Mouse (Mus musculus) G1E-ER4 (cell line): ENCODE measurements around the gene Tyw3. TPM values are rescaled to one million over a fixed set of nuclear protein-coding genes. Genes with fewer than 3 reads are reported as not detected.

Experiments used
- GATA1 ChIP-seq: IDR thresholded peaks from one replicate; pipeline ENCODE4 v1.8.0; 2012; ENCODE audit warnings: low read length, inconsistent platforms
- polyA plus RNA-seq: library from polyadenylated mRNA; stranded (reverse); fragments of >175 nt; gene quantifications from 2 replicates; pipeline ENCODE4 v1.2.3, GENCODE M21; 2012

Gene Tyw3
- polyA plus RNA-seq, 1 experiment = 2.3 TPM

DNA sequence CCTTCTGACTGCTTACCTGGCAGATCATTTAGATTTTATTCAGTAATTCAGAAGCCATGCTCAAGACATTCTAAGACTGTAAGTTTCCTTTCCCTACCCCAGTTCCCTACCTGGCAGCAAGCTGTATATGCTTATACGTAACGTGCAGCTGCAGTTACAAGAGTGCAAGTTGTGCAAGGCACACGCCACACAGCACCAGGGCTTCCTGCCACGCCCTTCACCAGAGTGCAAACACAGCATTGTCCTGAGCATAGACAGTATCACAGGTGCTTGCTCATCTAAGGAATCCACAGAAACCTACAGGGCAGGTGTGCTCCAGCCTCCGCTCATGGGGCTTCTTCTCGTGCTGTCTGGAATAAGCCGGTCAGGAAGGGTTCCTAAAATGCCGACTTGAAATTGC lies 19.0 kb downstream of the Tyw3 start:
- TF ChIP-seq GATA1 = no peak

DNA sequence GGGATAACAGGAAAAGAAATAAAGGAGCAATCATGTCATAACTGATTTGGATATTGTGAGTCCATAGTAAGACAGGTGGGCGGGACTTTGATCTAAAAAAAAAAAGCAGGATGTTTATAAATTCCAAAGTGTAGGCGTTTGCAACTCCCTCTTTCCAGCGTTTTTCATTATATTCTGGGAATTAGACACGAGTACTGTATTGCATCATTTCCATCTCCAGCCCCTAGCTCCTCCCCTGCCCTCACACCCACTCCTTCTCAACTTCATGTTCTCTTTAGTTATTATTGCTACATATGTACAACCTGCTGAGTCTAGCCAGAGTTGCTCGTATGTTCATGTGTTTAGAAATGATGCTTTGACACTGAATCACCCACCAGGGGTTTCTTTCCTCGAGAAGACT lies 23.2 kb downstream of the Tyw3 start:
- no peak for TF ChIP-seq GATA1

DNA sequence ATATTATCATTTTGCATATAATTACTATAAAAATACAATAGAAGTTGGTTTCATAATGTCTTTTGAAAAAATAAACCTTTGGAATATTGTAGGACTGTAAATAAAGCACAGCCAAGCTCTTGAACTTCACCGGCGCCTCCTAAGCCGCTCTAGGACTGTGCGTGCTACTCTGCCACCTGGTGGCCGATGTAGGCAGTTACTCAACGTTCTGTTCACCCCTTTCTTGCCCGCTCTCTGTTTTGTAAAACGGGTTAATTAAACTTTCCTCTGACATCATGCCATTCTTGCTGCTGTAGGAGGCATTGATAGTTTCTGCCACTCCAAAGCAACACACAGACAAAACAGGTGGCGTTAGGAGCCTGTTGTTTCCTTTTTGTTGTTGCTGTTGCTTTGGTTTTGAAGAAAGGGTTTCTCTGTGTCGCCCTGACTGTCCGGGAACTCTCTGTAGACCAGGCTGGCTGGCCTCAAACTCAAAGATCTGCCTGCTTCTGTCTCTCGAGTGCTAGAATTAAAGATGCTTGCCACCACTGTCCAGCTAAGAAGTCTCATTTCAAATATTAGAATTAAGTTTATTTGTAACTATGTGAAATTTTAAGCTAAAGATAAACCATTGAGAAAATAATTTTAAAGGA lies 24.4 kb downstream of the Tyw3 start:
- TF ChIP-seq GATA1 = no peak

DNA sequence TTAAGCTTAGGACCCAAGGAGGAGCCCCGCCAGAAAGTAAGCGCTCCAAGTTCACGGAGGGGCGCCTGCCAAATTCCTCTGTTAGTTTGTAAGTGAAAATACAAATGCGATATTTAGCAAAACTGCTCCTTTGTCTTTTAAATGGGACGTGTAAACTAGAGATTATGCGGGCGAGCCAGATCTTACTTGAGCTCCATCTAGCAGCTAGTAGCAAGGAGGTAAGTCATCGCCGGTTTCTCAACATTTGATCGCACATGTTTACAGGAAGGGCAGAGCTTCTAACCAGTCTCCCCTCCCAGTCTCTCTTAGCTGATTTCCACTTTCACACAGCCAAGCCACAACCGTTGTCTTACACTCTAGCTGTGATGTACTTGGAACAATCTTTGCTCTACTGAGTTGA lies 26.1 kb downstream of the Tyw3 start:
- TF ChIP-seq GATA1 = no peak

DNA sequence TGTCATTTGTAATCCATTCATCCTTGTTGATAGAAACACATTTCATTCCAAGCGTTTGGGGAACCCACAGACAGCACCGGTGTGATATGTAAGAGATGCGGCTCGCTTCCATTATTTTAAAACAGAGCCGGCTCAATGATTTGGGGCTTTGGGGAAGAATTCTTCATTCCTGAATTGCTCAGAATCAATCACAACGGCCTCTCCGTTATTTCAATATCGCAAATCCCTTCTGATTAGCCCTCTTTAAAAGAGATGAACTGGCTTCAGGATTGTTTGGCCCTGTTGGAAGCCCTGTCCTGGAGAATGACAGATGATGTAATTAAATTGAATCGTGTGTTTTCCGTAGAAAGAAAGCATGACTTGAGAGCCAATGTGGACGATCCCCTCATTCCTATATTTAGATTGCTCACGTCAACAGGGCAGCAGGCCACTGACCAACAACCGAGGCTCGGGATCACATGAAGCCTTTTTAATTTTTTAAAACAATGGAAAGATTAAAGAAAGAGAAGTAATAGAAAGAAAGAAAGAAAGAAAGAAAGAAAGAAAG lies 26.8 kb downstream of the Tyw3 start:
- no peak for TF ChIP-seq GATA1

DNA sequence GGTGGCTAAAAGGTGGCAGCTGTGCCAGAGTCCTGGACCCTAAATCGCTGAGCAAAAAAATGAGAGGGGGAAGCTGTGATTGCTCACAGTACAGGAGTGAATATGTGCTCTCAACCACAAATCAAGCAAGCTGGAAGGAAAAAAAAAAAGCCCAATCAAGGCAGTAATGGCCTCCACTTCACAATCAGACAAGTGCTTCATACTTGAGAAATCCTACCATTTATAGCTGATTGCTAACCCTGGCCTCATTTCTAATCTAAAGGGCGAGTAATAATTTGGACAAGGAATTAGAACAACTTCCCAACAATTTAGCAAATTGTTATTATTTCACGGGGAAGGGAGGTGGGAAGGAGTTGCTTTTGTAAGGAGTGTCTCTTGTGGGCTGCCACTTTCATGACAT lies 31.5 kb downstream of the Tyw3 start:
- TF ChIP-seq GATA1 = no peak

DNA sequence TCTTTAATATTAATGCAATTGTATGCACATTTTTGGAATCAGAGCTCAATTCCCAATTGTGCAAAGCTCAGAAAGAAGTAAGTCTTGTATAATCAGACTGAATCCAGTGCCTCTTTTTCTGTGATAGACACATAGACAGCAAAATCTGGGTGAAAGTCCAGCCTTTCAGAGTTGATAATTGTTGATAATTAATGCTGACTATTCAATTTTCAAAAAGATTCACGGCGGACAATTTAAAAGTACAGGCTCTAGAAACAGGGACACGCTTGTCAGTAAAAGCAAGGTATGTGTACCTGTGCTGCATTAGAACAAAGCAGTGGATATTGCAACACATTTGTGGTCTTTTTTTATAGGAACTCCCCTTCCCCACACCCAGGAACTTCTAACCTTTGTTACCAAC lies 34.7 kb downstream of the Tyw3 start:
- TF ChIP-seq GATA1 = no peak

DNA sequence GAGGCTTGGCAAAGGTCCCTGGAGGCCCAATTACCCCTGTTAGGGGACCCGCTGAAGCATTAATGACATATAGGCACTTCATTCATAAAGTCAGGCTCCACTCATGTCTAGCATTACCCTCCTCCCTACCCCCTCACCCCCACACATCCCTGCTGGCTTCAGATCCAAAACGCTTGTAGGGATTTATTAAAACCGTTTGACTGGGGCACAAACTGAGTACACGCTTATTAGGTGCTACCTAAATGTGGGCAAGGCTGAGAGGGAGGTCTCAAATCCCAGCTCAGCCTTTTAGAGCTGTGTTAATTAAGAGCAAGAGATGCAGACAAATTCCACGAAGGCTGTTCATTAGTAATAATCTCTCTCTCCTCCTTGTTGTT lies 45.9 kb downstream of the Tyw3 start:
- TF ChIP-seq GATA1 = no peak

DNA sequence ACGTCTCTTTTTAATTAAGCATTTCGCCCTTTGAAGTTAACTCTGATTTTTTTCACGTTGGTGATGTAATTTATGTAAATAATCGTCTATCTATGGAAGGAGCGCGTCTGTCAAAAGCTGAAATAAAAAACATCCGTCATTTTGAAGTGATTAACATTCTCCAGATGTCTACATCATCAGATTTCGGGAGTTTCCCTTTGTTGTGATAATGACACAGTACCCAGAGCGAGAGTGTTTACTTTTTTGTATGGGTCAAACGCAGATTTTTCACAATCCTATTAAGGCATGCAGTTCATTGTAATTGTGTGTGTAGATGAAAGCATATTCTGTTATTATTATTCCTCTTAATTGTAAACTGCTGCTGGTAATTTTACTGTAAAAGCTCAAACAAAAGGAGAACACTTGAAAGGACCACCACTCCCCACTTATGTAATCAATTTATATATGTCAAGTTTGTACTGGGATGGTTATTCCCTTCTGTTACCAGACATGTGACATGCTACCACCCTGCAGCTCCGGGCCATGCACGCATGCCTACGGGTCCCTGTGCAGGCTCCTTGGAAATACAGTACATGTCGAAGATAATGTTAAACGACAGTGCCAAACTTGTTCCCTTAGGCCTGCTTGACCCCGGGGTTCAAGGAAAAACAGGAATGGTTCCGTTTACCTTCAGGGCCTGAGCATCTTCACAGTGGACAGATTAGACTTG lies 46.4 kb downstream of the Tyw3 start:
- no peak for TF ChIP-seq GATA1

DNA sequence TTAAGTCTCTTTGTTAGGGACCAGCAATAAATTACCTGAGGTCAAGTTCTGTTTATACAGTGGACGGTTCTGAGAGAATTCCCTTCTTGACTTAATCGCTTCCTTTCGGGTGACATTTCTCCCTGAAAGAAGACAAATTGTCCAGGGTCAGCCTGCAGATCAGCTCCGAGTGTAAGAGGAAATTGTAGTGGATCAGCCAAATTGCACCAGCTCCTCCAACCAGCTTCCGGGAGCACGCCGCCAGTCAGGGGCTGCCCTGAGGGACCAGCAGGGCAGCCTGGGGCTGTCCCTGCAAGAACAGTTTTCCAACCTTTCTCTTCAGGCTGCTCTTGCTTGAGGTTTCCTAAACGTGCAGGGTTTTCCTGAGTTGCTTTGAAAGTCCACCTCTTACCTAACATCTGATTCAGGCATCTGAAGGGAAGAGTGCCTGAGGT lies 48.0 kb downstream of the Tyw3 start:
- TF ChIP-seq GATA1 = no peak

DNA sequence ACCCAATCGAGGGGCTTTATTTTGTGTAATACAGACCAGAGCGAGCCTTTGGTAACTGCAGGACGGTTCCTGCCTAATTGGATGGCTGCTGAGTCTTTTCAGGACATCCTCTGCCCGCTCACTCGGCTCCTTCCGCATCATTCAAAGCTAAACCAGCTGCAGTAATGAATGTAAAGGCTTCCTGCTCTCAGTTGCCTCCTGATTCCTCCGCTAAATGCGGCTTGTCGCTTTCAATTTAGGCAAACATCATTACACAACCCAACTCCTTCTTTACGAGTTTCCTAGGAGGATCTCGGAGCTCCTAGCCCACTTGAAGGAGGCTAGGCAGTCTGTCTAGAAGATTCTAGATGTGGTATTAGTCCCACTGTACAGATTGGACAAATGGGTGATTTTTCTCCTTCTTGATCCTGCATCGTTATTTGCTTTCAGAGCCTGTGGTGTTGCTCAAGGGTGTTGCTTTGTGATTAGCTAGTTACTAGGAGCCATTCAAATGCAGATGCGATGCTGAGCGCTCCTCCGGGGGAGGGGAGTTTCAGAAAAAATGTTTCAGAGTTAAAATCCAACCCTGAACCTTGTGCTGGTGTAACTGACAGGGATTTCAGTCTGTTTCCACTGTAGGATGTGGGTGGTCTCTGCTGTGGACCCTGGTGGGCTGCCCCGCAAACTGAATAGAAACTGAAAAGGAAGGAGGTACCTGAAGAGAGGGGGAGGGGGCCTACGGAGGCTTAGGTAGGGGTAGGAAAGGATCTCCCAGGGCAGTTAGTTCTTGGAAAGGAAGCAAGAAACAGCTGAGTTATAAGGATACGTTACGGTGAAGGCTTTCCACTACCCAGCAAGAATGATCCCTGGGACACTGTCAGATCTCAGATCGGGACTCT lies 49.1 kb downstream of the Tyw3 start:
- TF ChIP-seq GATA1 = no peak

DNA sequence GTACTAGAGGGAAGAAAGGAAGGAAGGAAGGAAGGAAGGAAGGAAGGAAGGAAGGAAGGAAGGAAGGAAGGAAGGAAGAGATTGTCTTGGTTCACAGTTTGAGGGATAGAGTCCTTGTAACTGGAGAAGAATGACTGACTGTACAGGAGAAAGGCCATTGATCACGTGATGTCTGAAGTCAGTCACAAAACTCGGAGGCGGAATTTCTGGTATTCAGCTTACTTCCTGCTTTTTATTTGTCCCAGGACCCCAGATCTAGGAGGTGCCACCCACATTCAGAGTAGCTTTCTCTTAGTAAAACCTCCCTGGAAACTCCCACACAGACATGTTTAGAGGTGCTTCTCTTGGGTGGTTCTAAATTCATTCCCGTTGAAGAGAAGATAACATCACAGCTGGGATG lies 50.7 kb downstream of the Tyw3 start:
- TF ChIP-seq GATA1 = no peak

DNA sequence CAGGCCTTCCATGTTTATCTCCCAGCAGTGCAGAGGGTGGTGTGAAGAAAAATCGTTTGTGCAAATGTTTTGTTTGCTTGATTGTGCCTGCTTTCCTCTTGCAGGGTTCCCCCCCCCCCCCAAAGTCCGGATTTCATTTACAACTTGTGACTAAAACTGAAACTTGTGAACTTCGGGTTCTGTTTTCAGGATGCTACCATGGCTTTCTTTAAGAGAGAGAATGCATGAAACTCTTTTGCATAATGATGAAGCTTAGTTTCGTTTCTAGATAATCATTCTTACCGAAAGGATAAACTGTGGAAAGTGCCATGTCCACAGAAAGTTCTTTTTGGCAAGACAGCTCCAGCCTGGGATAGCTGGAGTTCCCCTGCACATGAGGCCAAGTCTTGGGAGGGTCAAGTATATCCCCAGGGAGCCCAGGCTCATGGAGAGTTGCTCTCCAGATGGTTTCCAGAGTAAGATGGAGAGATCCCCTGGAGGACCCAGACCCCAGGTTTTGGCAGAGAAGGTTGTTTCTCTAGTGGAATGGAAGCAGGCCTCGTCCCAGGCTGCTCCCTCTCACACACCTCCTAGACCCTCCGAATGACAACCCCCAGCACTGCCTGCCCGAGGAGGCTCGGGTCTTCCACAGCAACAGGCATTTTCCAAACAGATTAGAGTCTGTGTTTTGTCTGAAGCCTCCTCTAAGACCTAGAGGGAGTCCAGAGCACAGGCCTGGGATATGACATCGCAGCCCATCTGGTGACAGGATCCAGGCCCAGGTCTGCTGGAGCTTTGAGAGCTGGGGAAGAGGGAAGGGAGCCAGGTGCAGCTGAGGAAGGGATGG lies 56.6 kb downstream of the Tyw3 start:
- TF ChIP-seq GATA1 = no peak

DNA sequence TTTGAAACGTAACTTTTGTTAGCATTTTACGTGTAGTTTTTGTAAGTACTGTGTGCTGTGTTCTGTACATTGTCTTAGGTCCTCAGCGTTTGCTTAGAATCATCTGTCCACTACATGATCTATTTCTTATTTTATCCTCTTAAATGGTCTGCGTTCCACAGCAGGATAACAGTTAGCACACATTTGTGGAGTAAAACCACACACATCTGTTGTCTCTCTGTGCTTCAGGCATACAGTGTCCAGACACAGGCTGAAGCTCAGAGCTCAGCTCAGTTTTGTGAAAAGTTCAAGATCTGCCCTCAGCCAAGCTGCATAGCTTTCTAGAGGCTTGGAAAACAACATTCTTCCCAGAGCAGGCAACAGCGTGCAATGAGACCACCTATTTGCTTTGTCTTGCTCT lies 60.8 kb downstream of the Tyw3 start:
- no peak for TF ChIP-seq GATA1

DNA sequence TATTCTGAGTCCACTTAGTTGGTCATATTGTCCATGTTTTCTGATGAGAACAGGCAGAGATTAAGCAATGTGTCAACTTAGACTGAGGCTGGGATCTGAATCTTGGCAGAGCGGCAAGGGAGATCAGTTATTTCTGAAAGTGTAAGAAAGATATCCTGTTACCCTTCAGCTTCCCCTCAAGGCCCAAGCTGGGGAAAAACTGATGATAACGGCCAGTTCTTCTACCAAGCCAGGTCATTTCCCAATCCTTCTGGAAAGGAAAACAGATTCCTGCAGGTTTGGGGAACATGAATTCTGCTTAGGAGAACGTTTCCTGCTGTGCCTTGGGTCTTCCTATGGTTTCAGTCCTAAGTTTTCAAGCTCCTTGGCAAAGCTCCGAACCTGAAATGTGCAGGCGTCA lies 63.7 kb downstream of the Tyw3 start:
- TF ChIP-seq GATA1 = no peak

DNA sequence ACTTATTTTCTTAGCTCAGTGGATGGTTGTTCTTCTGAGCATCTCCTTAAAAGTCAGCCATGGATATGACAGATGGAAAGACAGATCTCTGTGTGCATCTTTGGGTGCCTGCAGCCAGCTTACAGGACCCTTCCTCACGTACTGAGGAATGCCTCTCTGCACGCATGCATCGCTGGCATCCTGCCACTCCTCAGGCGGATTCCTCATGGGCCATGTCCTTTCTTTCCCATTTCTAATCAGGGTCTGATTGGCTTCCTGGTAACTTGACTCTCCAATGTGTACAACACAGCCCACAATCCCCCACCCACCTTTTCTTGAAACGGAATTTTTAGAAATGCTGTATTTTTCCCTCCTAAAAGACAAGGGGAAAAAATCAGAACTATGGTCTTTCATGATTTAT lies 67.9 kb downstream of the Tyw3 start:
- no peak for TF ChIP-seq GATA1
